Mouse (Mus musculus): ENCODE results near the gene Gm10477.

- no peak for TF ChIP-seq CTCF (IDR thresholded peaks at IDR 0.05; ENCODE audit: low read depth, low read length)
- TF ChIP-seq POLR2AphosphoS5 (IDR thresholded peaks at IDR 0.05; ENCODE audit: insufficient replicate concordance, low read depth, low read length) = no peak
- no peak for TF ChIP-seq GATA1 (IDR thresholded peaks at IDR 0.05; ENCODE audit: borderline replicate concordance, low read length)
- no peak for TF ChIP-seq TAL1 (conservative IDR thresholded peaks at IDR 0.05; ENCODE audit: low read depth, low read length)
These were observed 47.0 kb upstream of the Gm10477 start for GRCm38 (mm10) chrX:56477553-56477952.
